8 mouse cellular contexts compared by ENCODE assay signal in the genomic region with DNA sequence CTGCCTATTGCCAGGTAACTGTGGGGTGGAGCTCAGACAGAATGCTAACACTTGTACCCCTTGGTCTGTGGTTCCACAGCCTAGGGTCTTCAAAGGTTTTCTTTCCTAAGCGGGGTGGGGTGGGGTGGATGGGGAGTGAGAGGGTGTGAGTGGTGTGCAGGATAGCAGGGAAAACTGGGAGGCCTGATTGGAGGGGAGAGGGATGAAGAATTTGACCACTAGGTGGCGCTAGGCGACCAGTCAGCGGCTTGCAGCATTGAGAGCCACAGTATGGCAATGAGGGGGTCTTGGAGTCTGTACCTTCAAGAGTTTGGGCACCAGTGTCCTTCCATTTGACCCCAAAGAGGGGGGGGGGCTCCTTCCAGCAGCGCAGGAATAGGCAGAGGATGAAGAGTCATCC. TPM values are rescaled to one million over a fixed set of nuclear protein-coding genes. Genes with fewer than 3 reads are reported as not detected.
A peak's percentile ranks its signal among the peaks of the same experiment; 100 is the strongest.
DNase-seq lines count a peak whose midpoint lies in the region; ATAC-seq and TF ChIP-seq lines count a peak whose summit lies in the region.

No protein-coding gene starts in this region.

- no peaks in the 10 kb centered on the region for H3K36me3 ChIP-seq in embryonic facial prominence, embryonic 14.5 days (ENCODE audit: control insufficient read depth, insufficient read depth, low read length)
- no peaks in the 10 kb centered on the region for H3K36me3 ChIP-seq in kidney, embryonic 16.5 days (ENCODE audit: insufficient read depth, low read length)
- H3K36me3 ChIP-seq in liver, adult 2 months (ENCODE audit: control insufficient read depth, insufficient read depth, low read length): no peaks in the 10 kb centered on the region
- H3K36me3 ChIP-seq in neural tube, embryonic 11.5 days (ENCODE audit: control insufficient read depth, insufficient read depth, low read length): no peaks in the 10 kb centered on the region
- H3K36me3 ChIP-seq in stomach, embryonic 14.5 days (ENCODE audit: control insufficient read depth, insufficient read depth, low read length): no peaks in the 10 kb centered on the region

- H3K79me2 ChIP-seq in liver, adult 2 months (ENCODE audit: control insufficient read depth, insufficient read depth, low read length): no peaks in the 10 kb centered on the region

- TF ChIP-seq CTCF in liver, adult 2 months (IDR thresholded peaks at IDR 0.05; ENCODE audit: low read depth, low read length): peak; percentile 95

- peak; percentile 81 for ATAC-seq in embryonic facial prominence, embryonic 14.5 days (ENCODE audit: low read depth)
- peak; percentile 81 for ATAC-seq in kidney, embryonic 16.5 days (ENCODE audit: low FRiP score, low TSS enrichment)
- peak; percentile 84 for ATAC-seq in neural tube, embryonic 11.5 days (ENCODE audit: insufficient read depth, low FRiP score, low TSS enrichment)
- ATAC-seq in stomach, embryonic 14.5 days (ENCODE audit: insufficient number of reproducible peaks, insufficient read depth, low FRiP score, low read depth): 0 out of 2 replicates have a peak, but pooled peaks have one; percentile 44

- H3K9ac ChIP-seq in embryonic facial prominence, embryonic 14.5 days (ENCODE audit: low read depth, low read length): no peak overlapping the region
- no peak overlapping the region for H3K9ac ChIP-seq in kidney, embryonic 16.5 days (replicated peaks; ENCODE audit: low read length)
- no peak overlapping the region for H3K9ac ChIP-seq in liver, adult 2 months (ENCODE audit: low read depth, low read length)
- no peak overlapping the region for H3K9ac ChIP-seq in neural tube, embryonic 11.5 days (ENCODE audit: low read length)
- no peak overlapping the region for H3K9ac ChIP-seq in stomach, embryonic 14.5 days (replicated peaks; ENCODE audit: low read depth, low read length)

- H3K27me3 ChIP-seq in embryonic facial prominence, embryonic 14.5 days (replicated peaks; ENCODE audit: control insufficient read depth, insufficient read depth, low read length): no peaks in the 10 kb centered on the region; the same call in 1 of the 2 replicates
- 0 out of 2 replicates have a peak, but pooled peaks cover 4% of the 10 kb centered on the region for H3K27me3 ChIP-seq in kidney, embryonic 16.5 days (ENCODE audit: insufficient read depth, low read length)
- no peaks in the 10 kb centered on the region for H3K27me3 ChIP-seq in liver, adult 2 months (ENCODE audit: control insufficient read depth, insufficient read depth, low read length)
- no peaks in the 10 kb centered on the region for H3K27me3 ChIP-seq in neural tube, embryonic 11.5 days (ENCODE audit: control insufficient read depth, insufficient read depth, low read length)
- no peaks in the 10 kb centered on the region for H3K27me3 ChIP-seq in stomach, embryonic 14.5 days (ENCODE audit: control insufficient read depth, insufficient read depth, low read length)

- H3K27ac ChIP-seq in embryonic facial prominence, embryonic 14.5 days (replicated peaks; ENCODE audit: low read depth, low read length): no peak overlapping the region
- H3K27ac ChIP-seq in kidney, embryonic 16.5 days (ENCODE audit: low read length): no peak overlapping the region
- H3K27ac ChIP-seq in liver, adult 2 months (replicated peaks; ENCODE audit: insufficient read depth, low read depth, low read length): no peak overlapping the region
- H3K27ac ChIP-seq in neural tube, embryonic 11.5 days (ENCODE audit: low read depth, low read length): no peak overlapping the region
- H3K27ac ChIP-seq in stomach, embryonic 14.5 days (ENCODE audit: low read length): no peak overlapping the region

- DNase-seq in 3T3-L1 (ENCODE audit: low read depth, low spot score): peak; percentile 66
- DNase-seq in adrenal gland, postnatal 36 days: peak; percentile 61 to 83
- peak; percentile 71 for DNase-seq in embryonic facial prominence, embryonic 14.5 days (ENCODE audit: low spot score)
- DNase-seq in heart, adult 9 months (ENCODE audit: low spot score in 2 of 2): peak; percentile 46 to 60
- DNase-seq in liver, adult 2 months (ENCODE audit: extremely low read depth, low read depth, low spot score): peak; percentile 29
- peak; percentile 80 for DNase-seq in neural tube, embryonic 11.5 days (ENCODE audit: low spot score)

- no peaks in the 10 kb centered on the region for H3K4me1 ChIP-seq in embryonic facial prominence, embryonic 14.5 days (ENCODE audit: control insufficient read depth, insufficient read depth, low read length)
- H3K4me1 ChIP-seq in kidney, embryonic 16.5 days (ENCODE audit: insufficient read depth, low read length): no peaks in the 10 kb centered on the region
- no peaks in the 10 kb centered on the region for H3K4me1 ChIP-seq in liver, adult 2 months (ENCODE audit: control insufficient read depth, insufficient read depth, low read length)
- no peaks in the 10 kb centered on the region for H3K4me1 ChIP-seq in neural tube, embryonic 11.5 days (ENCODE audit: control insufficient read depth, insufficient read depth, low read length)
- H3K4me1 ChIP-seq in stomach, embryonic 14.5 days (ENCODE audit: control insufficient read depth, insufficient read depth, low read length): no peaks in the 10 kb centered on the region

- H3K9me3 ChIP-seq in embryonic facial prominence, embryonic 14.5 days (ENCODE audit: control insufficient read depth, low read length): no peaks in the 10 kb centered on the region
- H3K9me3 ChIP-seq in kidney, embryonic 16.5 days (ENCODE audit: low read length): no peaks in the 10 kb centered on the region
- no peaks in the 10 kb centered on the region for H3K9me3 ChIP-seq in neural tube, embryonic 11.5 days (ENCODE audit: control insufficient read depth, low read length)
- no peaks in the 10 kb centered on the region for H3K9me3 ChIP-seq in stomach, embryonic 14.5 days (ENCODE audit: control insufficient read depth, low read depth, low read length)

- no peak overlapping the region for H3K4me3 ChIP-seq in embryonic facial prominence, embryonic 14.5 days (ENCODE audit: low read depth, low read length)
- H3K4me3 ChIP-seq in kidney, embryonic 16.5 days (ENCODE audit: low read length): no peak overlapping the region
- no peak overlapping the region; the same call in 1 of the 2 replicates for H3K4me3 ChIP-seq in liver, adult 2 months (ENCODE audit: insufficient read depth, low read depth, low read length)
- no peak overlapping the region for H3K4me3 ChIP-seq in neural tube, embryonic 11.5 days (ENCODE audit: low read depth, low read length)
- H3K4me3 ChIP-seq in stomach, embryonic 14.5 days (ENCODE audit: low read depth, low read length): no peak overlapping the region

- TF ChIP-seq POLR2A in liver, adult 2 months (IDR thresholded peaks at IDR 0.05; ENCODE audit: extremely low read depth, insufficient read depth, low read length): no peak

- no peak overlapping the region for H3K4me2 ChIP-seq in embryonic facial prominence, embryonic 14.5 days (ENCODE audit: low read depth, low read length)
- no peak overlapping the region for H3K4me2 ChIP-seq in kidney, embryonic 16.5 days (replicated peaks; ENCODE audit: low read depth, low read length)
- H3K4me2 ChIP-seq in neural tube, embryonic 11.5 days (ENCODE audit: low read depth): no peak overlapping the region
- H3K4me2 ChIP-seq in stomach, embryonic 14.5 days (replicated peaks; ENCODE audit: low read depth, low read length): no peak overlapping the region

- 0% methylated on average over 4 of the region's 5 CpGs for WGBS in embryonic facial prominence, embryonic 14.5 days
- 0% methylated on average over 5 of the region's 5 CpGs for WGBS in kidney, embryonic 16.5 days
- 1% methylated on average over 5 of the region's 5 CpGs for WGBS in liver, adult 2 months
- WGBS in neural tube, embryonic 11.5 days: 1% methylated on average over 5 of the region's 5 CpGs
- WGBS in stomach, embryonic 14.5 days: 1% methylated on average over 5 of the region's 5 CpGs

RNA-seq across cellular contexts. Expression of a gene that starts 35.9 kb away (rescaled TPM):
- total RNA-seq in adrenal gland, postnatal 36 days (2021): 10 to 100 TPM; 11.2 to 13.2 TPM
- polyA plus RNA-seq in embryonic facial prominence, embryonic 14.5 days (2014; fragmentation: Nextera tagmentation; extraction: Ambion mirVana): 6.9 and 7.2 TPM in 2 replicates
- polyA plus RNA-seq in kidney, embryonic 16.5 days (2015; fragmentation: Nextera tagmentation; extraction: Ambion mirVana): 7.3 and 7.8 TPM in 2 replicates
- 3.6 and 3.7 TPM in 2 replicates for total RNA-seq in liver, adult 2 months (2014; rRNA removed)
- polyA plus RNA-seq in liver, adult 2 months (2012; rRNA removed): 2.9 and 4.4 TPM in 2 replicates
- 14.2 and 15.1 TPM in 2 replicates for polyA plus RNA-seq in neural tube, embryonic 11.5 days (2014; fragmentation: Nextera tagmentation; extraction: Ambion mirVana)
- 9.7 and 10.5 TPM in 2 replicates for polyA plus RNA-seq in stomach, embryonic 14.5 days (2014; fragmentation: Nextera tagmentation; extraction: Ambion mirVana)

Comparison
In these comparisons a context has a peak if more than half of its experiments do, and no peak if none do; other contexts are left out.
1. DNase-seq: peak in every context shown above with its lines; median percentile 80 in neural tube, embryonic 11.5 days; 72 in adrenal gland, postnatal 36 days; 71 in embryonic facial prominence, embryonic 14.5 days; 66 in 3T3-L1; 53 in heart, adult 9 months; 29 in liver, adult 2 months.